Mouse (Mus musculus): ENCODE data around the gene Mef2b.
"Not testable (repeated sequence)": the region's sequence is repeated elsewhere in the genome, so short reads cannot be mapped to it uniquely, and the experiment has no call there.

Gene Mef2b

GRCm38 (mm10) chr8:70179082-70179481, 39.6 kb downstream of the Mef2b start:
- DNase-seq (ENCODE audit: low read depth, low spot score): peak; percentile 42

- DNase-seq (ENCODE audit: low read depth, low spot score): no peak
These were observed 41.8 kb downstream of the Mef2b start for GRCm38 (mm10) chr8:70181212-70181902.

GRCm38 (mm10) chr8:70181903-70182252, 42.4 kb downstream of the Mef2b start:
- no peak for DNase-seq (ENCODE audit: low read depth, low spot score)

GRCm38 (mm10) chr8:70183194-70183593, 43.7 kb downstream of the Mef2b start:
- no peak for DNase-seq (ENCODE audit: low read depth, low spot score)

- no peak for DNase-seq (ENCODE audit: low read depth, low spot score)
These were observed 49.2 kb downstream of the Mef2b start for GRCm38 (mm10) chr8:70188707-70189106.

- no peak for DNase-seq (ENCODE audit: low read depth, low spot score)
These were observed 53.7 kb downstream of the Mef2b start for GRCm38 (mm10) chr8:70193238-70193637.

- DNase-seq (ENCODE audit: low read depth, low spot score): no peak
These were observed 54.7 kb downstream of the Mef2b start for GRCm38 (mm10) chr8:70194191-70194590.

GRCm38 (mm10) chr8:70195762-70196161, 56.3 kb downstream of the Mef2b start:
- DNase-seq (ENCODE audit: low read depth, low spot score): no peak

- no peak for DNase-seq (ENCODE audit: low read depth, low spot score)
These were observed 58.1 kb downstream of the Mef2b start for GRCm38 (mm10) chr8:70197603-70198002.

GRCm38 (mm10) chr8:70200098-70200681, 60.7 kb downstream of the Mef2b start:
- DNase-seq (ENCODE audit: low read depth, low spot score): peak; percentile 38

- DNase-seq (ENCODE audit: low read depth, low spot score): no peak
These were observed 61.9 kb downstream of the Mef2b start for GRCm38 (mm10) chr8:70201417-70201816.

GRCm38 (mm10) chr8:70203072-70203471, 63.6 kb downstream of the Mef2b start:
- no peak for DNase-seq (ENCODE audit: low read depth, low spot score)

- no peak for DNase-seq (ENCODE audit: low read depth, low spot score)
These were observed 65.2 kb downstream of the Mef2b start for GRCm38 (mm10) chr8:70204757-70205156.

GRCm38 (mm10) chr8:70208130-70208529, 68.6 kb downstream of the Mef2b start:
- DNase-seq (ENCODE audit: low read depth, low spot score): no peak

GRCm38 (mm10) chr8:70210538-70210937, 71.0 kb downstream of the Mef2b start:
- DNase-seq (ENCODE audit: low read depth, low spot score): no peak

- DNase-seq (ENCODE audit: low read depth, low spot score): no peak
These were observed 71.8 kb downstream of the Mef2b start for GRCm38 (mm10) chr8:70211275-70211674.

- DNase-seq (ENCODE audit: low read depth, low spot score): no peak
These were observed 72.2 kb downstream of the Mef2b start for GRCm38 (mm10) chr8:70211726-70212111.

- DNase-seq (ENCODE audit: low read depth, low spot score): peak; percentile 98
These were observed 72.9 kb downstream of the Mef2b start, which contains the start of gene Slc25a42 for GRCm38 (mm10) chr8:70212112-70213055. Gene Slc25a42 (minus strand): TSS chr8:70212305.

- DNase-seq (ENCODE audit: low read depth, low spot score): no peak
These were observed 74.9 kb downstream of the Mef2b start for GRCm38 (mm10) chr8:70214411-70214810.

- no peak for DNase-seq (ENCODE audit: low read depth, low spot score)
These were observed 75.6 kb downstream of the Mef2b start for GRCm38 (mm10) chr8:70215092-70215491.

GRCm38 (mm10) chr8:70216161-70216560, 76.7 kb downstream of the Mef2b start:
- not testable (repeated sequence) for DNase-seq (ENCODE audit: low read depth, low spot score)

- DNase-seq (ENCODE audit: low read depth, low spot score): no peak
These were observed 77.1 kb downstream of the Mef2b start for GRCm38 (mm10) chr8:70216566-70216965.

All from CD4-positive, CD25-positive, alpha-beta regulatory T cell, adult 2 months (primary cell).